Mouse (Mus musculus) liver, embryonic 12.5 days (tissue): ENCODE data around the gene Vmn1r18. TPM values are rescaled to one million over a fixed set of nuclear protein-coding genes. Genes with fewer than 3 reads are reported as not detected.
"Not testable (repeated sequence)": the region's sequence is repeated elsewhere in the genome, so short reads cannot be mapped to it uniquely, and the experiment has no call there.

Source experiments
- ATAC-seq: fragments of 200-750 bp; cut with Nextera tagmentation; 2 replicates; pipeline ENCODE4 v1.8.0; 2017; ENCODE audit warnings: moderate number of reproducible peaks, mild to moderate bottlenecking, moderate library complexity
- H3K27ac ChIP-seq: fragments of 300-500 bp; sonication (generic); 2 replicates; pipeline ENCODE4 v1.5.1; 2016; ENCODE audit warnings: mild to moderate bottlenecking
- H3K27me3 ChIP-seq: fragments of 300-500 bp; sonication (generic); replicated peaks from 2 replicates; pipeline ENCODE4 v1.6.1; 2016; ENCODE audit warnings: mild to moderate bottlenecking, moderate library complexity
- H3K36me3 ChIP-seq: fragments of 300-500 bp; sonication (generic); 2 replicates; pipeline ENCODE4 v1.6.1; 2016; ENCODE audit warnings: mild to moderate bottlenecking, moderate library complexity
- H3K4me1 ChIP-seq: fragments of 300-500 bp; sonication (generic); 2 replicates; pipeline ENCODE4 v1.6.1; 2016
- H3K4me2 ChIP-seq: fragments of 300-500 bp; sonication (generic); 2 replicates; pipeline ENCODE4 v1.6.1; 2016; ENCODE audit warnings: mild to moderate bottlenecking, moderate library complexity
- H3K4me3 ChIP-seq: fragments of 300-500 bp; sonication (generic); 2 replicates; pipeline ENCODE4 v1.5.1; 2016; ENCODE audit warnings: mild to moderate bottlenecking, moderate library complexity
- H3K9ac ChIP-seq: fragments of 300-500 bp; sonication (generic); 2 replicates; pipeline ENCODE4 v1.6.1; 2016; ENCODE audit warnings: mild to moderate bottlenecking, moderate library complexity
- H3K9me3 ChIP-seq: fragments of 300-500 bp; sonication (generic); replicated peaks from 2 replicates; pipeline ENCODE4 v1.6.1; 2016; ENCODE audit warnings: mild to moderate bottlenecking, moderate library complexity
- WGBS: fragments of 180-500 bp; shearing (Covaris S2); methylation state at CpG from one replicate; pipeline ENCODE4 v1.1.7; 2016; ENCODE audit not compliant: insufficient replicate concordance; 5-methylcytosine and 5-hydroxymethylcytosine counted together
- polyA plus RNA-seq: library from polyadenylated mRNA; unstranded; fragments of >200 nt; fragmentation: Nextera tagmentation; extraction: Ambion mirVana; gene quantifications from 2 replicates; pipeline ENCODE4 v1.2.1, GENCODE M21; 2016

Vmn1r18 gene
- not detected in 2 replicates for polyA plus RNA-seq

GRCm38 (mm10) chr6:57395683-57396082 is at the start of gene Vmn1r18:
Gene Vmn1r18 (minus strand): TSS chr6:57395783.
- H3K27me3 ChIP-seq = no peaks in the 10 kb centered on the region
- no peak within 1 kb of the TSS for H3K4me3 ChIP-seq
- H3K4me2 ChIP-seq = no peak within 1 kb of the TSS
- H3K4me1 ChIP-seq = no peaks in the 10 kb centered on the region
- H3K9me3 ChIP-seq = no peaks in the 10 kb centered on the region
- ATAC-seq = no peak
- H3K9ac ChIP-seq = no peak within 1 kb of the TSS
- H3K36me3 ChIP-seq = no peaks in the 10 kb centered on the region
- H3K27ac ChIP-seq = no peak within 1 kb of the TSS

GRCm38 (mm10) chr6:57431196-57431595 is 35.6 kb upstream of the Vmn1r18 start:
- Histone ChIP-seq H3K4me1 (no peaks in the 10 kb centered on the region), H3K27ac (no peak overlapping the region), H3K36me3 (no peaks in the 10 kb centered on the region), H3K4me3 (no peak overlapping the region), H3K9me3 (no peaks in the 10 kb centered on the region), H3K27me3 (no peaks in the 10 kb centered on the region), H3K9ac (no peak overlapping the region), H3K4me2 (no peak overlapping the region)
- WGBS = 63% methylated on average over 1 of the region's 1 CpGs
- ATAC-seq = no peak

- Histone ChIP-seq H3K27me3 (no peaks in the 10 kb centered on the region), H3K36me3 (no peaks in the 10 kb centered on the region), H3K4me3 (no peak within 1 kb of the TSS), H3K9ac (no peak within 1 kb of the TSS), H3K9me3 (no peaks in the 10 kb centered on the region), H3K27ac (no peak within 1 kb of the TSS), H3K4me2 (no peak within 1 kb of the TSS), H3K4me1 (no peaks in the 10 kb centered on the region)
- WGBS = 33% methylated on average over 1 of the region's 1 CpGs
- no peak for ATAC-seq
Measured at GRCm38 (mm10) chr6:57428630-57429029, 33.0 kb upstream of the Vmn1r18 start, which contains the start of gene Vmn1r20. Gene Vmn1r20 (plus strand): TSS chr6:57428930.

- ATAC-seq, H3K36me3 ChIP-seq, H3K4me2 ChIP-seq, H3K27me3 ChIP-seq, H3K4me3 ChIP-seq, H3K9me3 ChIP-seq, H3K9ac ChIP-seq, H3K27ac ChIP-seq, H3K4me1 ChIP-seq: not testable (repeated sequence)
- WGBS = 38% methylated on average over 3 of the region's 3 CpGs
Measured at GRCm38 (mm10) chr6:57403480-57403879, 7.9 kb upstream of the Vmn1r18 start, which contains the start of gene Vmn1r19. Gene Vmn1r19 (plus strand): TSS chr6:57403780.

GRCm38 (mm10) chr6:57367496-57367895 is 28.1 kb downstream of the Vmn1r18 start:
- no peak for ATAC-seq
- Histone ChIP-seq H3K9me3 (no peaks in the 10 kb centered on the region), H3K4me1 (no peaks in the 10 kb centered on the region), H3K4me2 (no peak overlapping the region), H3K27ac (no peak overlapping the region), H3K4me3 (no peak overlapping the region), H3K9ac (no peak overlapping the region), H3K27me3 (no peaks in the 10 kb centered on the region), H3K36me3 (no peaks in the 10 kb centered on the region)
- WGBS = 67% methylated on average over 1 of the region's 1 CpGs

GRCm38 (mm10) chr6:57365866-57366265 is 29.7 kb downstream of the Vmn1r18 start:
- 72% methylated on average over 1 of the region's 1 CpGs for WGBS
- not testable (repeated sequence) for H3K4me2 ChIP-seq, ATAC-seq, H3K9ac ChIP-seq, H3K27me3 ChIP-seq, H3K9me3 ChIP-seq, H3K27ac ChIP-seq, H3K36me3 ChIP-seq, H3K4me3 ChIP-seq, H3K4me1 ChIP-seq

- Histone ChIP-seq H3K9ac (no peak within 1 kb of the TSS), H3K27me3 (no peaks in the 10 kb centered on the region), H3K9me3 (no peaks in the 10 kb centered on the region), H3K4me2 (no peak within 1 kb of the TSS), H3K27ac (no peak within 1 kb of the TSS), H3K4me1 (no peaks in the 10 kb centered on the region), H3K36me3 (no peaks in the 10 kb centered on the region), H3K4me3 (no peak within 1 kb of the TSS)
- WGBS = 71% methylated on average over 1 of the region's 1 CpGs
- ATAC-seq = no peak
Measured at GRCm38 (mm10) chr6:57363627-57364026, 32.0 kb downstream of the Vmn1r18 start, which contains the start of gene Vmn1r17. Gene Vmn1r17 (minus strand): TSS chr6:57363727.

- Histone ChIP-seq H3K36me3 (no peaks in the 10 kb centered on the region), H3K4me1 (no peaks in the 10 kb centered on the region), H3K27me3 (no peaks in the 10 kb centered on the region), H3K27ac (no peak overlapping the region), H3K9me3 (no peaks in the 10 kb centered on the region), H3K4me3 (no peak overlapping the region), H3K4me2 (no peak overlapping the region), H3K9ac (no peak overlapping the region)
- ATAC-seq = no peak
- 52% methylated on average over 2 of the region's 2 CpGs for WGBS
Measured at GRCm38 (mm10) chr6:57356864-57357263, 38.7 kb downstream of the Vmn1r18 start.

- H3K4me1 ChIP-seq = no peaks in the 10 kb centered on the region
- 57% methylated on average over 3 of the region's 3 CpGs for WGBS
- H3K27me3 ChIP-seq = no peaks in the 10 kb centered on the region
Measured at GRCm38 (mm10) chr6:57329394-57329793, 66.2 kb downstream of the Vmn1r18 start, which contains the start of gene Vmn1r16. Gene Vmn1r16 (minus strand): TSS chr6:57329494.

More at GRCm38 (mm10) chr6:57329394-57329793, 66.2 kb downstream of the Vmn1r18 start, which contains the start of gene Vmn1r16:
- ATAC-seq = no peak
- H3K9ac ChIP-seq = no peak within 1 kb of the TSS
- H3K4me2 ChIP-seq = no peak within 1 kb of the TSS
- H3K4me3 ChIP-seq = no peak within 1 kb of the TSS
- H3K27ac ChIP-seq = no peak within 1 kb of the TSS
- H3K36me3 ChIP-seq = no peaks in the 10 kb centered on the region
- peaks cover 3% of the 10 kb centered on the region; the same call in 1 of the 2 replicates for H3K9me3 ChIP-seq

Other genes starting within 250 kb of the Vmn1r18 start
- gene Vmn1r12, start 238.9 kb downstream of the Vmn1r18 start, polyA plus RNA-seq = not detected in 2 replicates
- not detected in 2 replicates for gene Vmn1r13, start 192.5 kb downstream of the Vmn1r18 start, polyA plus RNA-seq
- gene Vmn1r14, start 164.1 kb downstream of the Vmn1r18 start, polyA plus RNA-seq = not detected in 2 replicates
- gene Vmn1r15, start 137.8 kb downstream of the Vmn1r18 start, polyA plus RNA-seq = not detected in 2 replicates
- not detected in 2 replicates for gene Vmn1r16, start 66.3 kb downstream of the Vmn1r18 start, polyA plus RNA-seq
- not detected in 2 replicates for gene Vmn1r17, start 32.1 kb downstream of the Vmn1r18 start, polyA plus RNA-seq
- not detected in 2 replicates for gene Vmn1r19, start 8.0 kb upstream of the Vmn1r18 start, polyA plus RNA-seq
- gene Vmn1r20, start 33.1 kb upstream of the Vmn1r18 start, polyA plus RNA-seq = not detected in 2 replicates
- gene Ppm1k, start 139.7 kb upstream of the Vmn1r18 start, polyA plus RNA-seq = 2.2 and 2.9 TPM in 2 replicates
- 2.9 and 3.8 TPM in 2 replicates for gene Herc6, start 185.2 kb upstream of the Vmn1r18 start, polyA plus RNA-seq